Mouse (Mus musculus) brain, embryonic 14.5 days (tissue): Measurements from ENCODE around the gene Npsr1.

Experiments used
- CTCF ChIP-seq: fragments of 200-500 bp; IDR thresholded peaks from 2 replicates; pipeline ENCODE4 v1.5.1; 2012; ENCODE audit warnings: inconsistent platforms, mild to moderate bottlenecking, moderate library complexity, borderline replicate concordance; ENCODE audit not compliant: insufficient read depth, insufficient read length; ENCODE audit errors: extremely low read depth
- POLR2A ChIP-seq: fragments of 200-500 bp; IDR thresholded peaks from 2 replicates; pipeline ENCODE4 v1.6.1; 2012; ENCODE audit warnings: mild to moderate bottlenecking, inconsistent platforms, borderline replicate concordance; ENCODE audit not compliant: poor library complexity, insufficient read depth, insufficient read length, severe bottlenecking; ENCODE audit errors: extremely low read depth

DNA sequence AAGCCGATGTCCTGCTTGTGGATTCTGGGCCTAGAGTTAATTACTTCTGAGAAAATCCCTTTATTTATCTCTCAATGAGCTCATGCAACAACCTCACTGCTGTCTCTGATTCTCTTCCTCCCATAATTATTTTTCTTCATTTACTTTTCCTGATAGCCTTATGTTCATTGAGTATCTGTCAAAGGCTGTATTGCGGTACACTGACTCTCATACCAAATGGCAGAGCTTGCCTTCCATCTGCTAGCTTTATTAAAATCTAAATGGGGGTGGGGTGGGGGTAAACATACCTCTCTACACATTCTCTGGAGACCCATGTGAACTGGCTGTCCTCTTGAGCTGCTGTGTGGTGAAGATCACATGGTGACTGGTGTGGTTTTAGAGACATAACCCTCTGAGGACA lies 80.9 kb downstream of the Npsr1 start:
- no peak for TF ChIP-seq CTCF
- no peak for TF ChIP-seq POLR2A
